Mouse (Mus musculus): ENCODE results near the gene Eml6.

GRCm38 (mm10) chr11:29747881-29748280, 278.0 kb downstream of the Eml6 start:
- TF ChIP-seq CTCF (IDR thresholded peaks at IDR 0.05; ENCODE audit: low read depth, low read length) (no peak), GATA1 (IDR thresholded peaks at IDR 0.05; ENCODE audit: borderline replicate concordance, low read length) (no peak), POLR2AphosphoS5 (IDR thresholded peaks at IDR 0.05; ENCODE audit: insufficient replicate concordance, low read depth, low read length) (no peak), TAL1 (conservative IDR thresholded peaks at IDR 0.05; ENCODE audit: low read depth, low read length) (no peak)

Data from G1E (cell line).